Mouse (Mus musculus): Measurements from ENCODE around the gene Klc2. TPM values are rescaled to one million over a fixed set of nuclear protein-coding genes. Genes with fewer than 3 reads are reported as not detected.

Gene Klc2
- polyA plus RNA-seq, 1 experiment: 234 TPM

- Histone ChIP-seq H3K27ac (ENCODE audit: insufficient read depth, low read length) (no peak overlapping the region), H3K4me1 (ENCODE audit: control insufficient read depth, insufficient read depth, low read length) (peaks cover 6% of the 10 kb centered on the region; the same call in 1 of the 2 replicates), H3K4me3 (ENCODE audit: insufficient read depth, low read length) (no peak overlapping the region)
- TF ChIP-seq CTCF (IDR thresholded peaks at IDR 0.05; ENCODE audit: extremely low read depth, insufficient read depth, low read length) (peak; percentile 17; the same call in 1 of the 2 replicates), POLR2A (IDR thresholded peaks at IDR 0.05; ENCODE audit: extremely low read depth, insufficient read depth, low read length) (no peak)
These were observed 10.1 kb downstream of the Klc2 start for GRCm38 (mm10) chr19:5108271-5108575.

- peaks cover 6% of the 10 kb centered on the region; the same call in 1 of the 2 replicates for H3K4me1 ChIP-seq (ENCODE audit: control insufficient read depth, insufficient read depth, low read length)
- H3K27ac ChIP-seq (ENCODE audit: insufficient read depth, low read length): no peak overlapping the region
- no peak for TF ChIP-seq CTCF (IDR thresholded peaks at IDR 0.05; ENCODE audit: extremely low read depth, insufficient read depth, low read length)
- no peak for TF ChIP-seq POLR2A (IDR thresholded peaks at IDR 0.05; ENCODE audit: extremely low read depth, insufficient read depth, low read length)
- H3K4me3 ChIP-seq (ENCODE audit: insufficient read depth, low read length): no peak overlapping the region
These were observed 10.6 kb downstream of the Klc2 start for GRCm38 (mm10) chr19:5107556-5108270.

- Histone ChIP-seq H3K27ac (ENCODE audit: insufficient read depth, low read length) (peak within 1 kb of the TSS; percentile 96), H3K4me3 (ENCODE audit: insufficient read depth, low read length) (peak within 1 kb of the TSS; percentile 73), H3K4me1 (ENCODE audit: control insufficient read depth, insufficient read depth, low read length) (peaks cover 6% of the 10 kb centered on the region; the same call in 1 of the 2 replicates)
- no peak; the same call in 1 of the 2 replicates for TF ChIP-seq POLR2A (IDR thresholded peaks at IDR 0.05; ENCODE audit: extremely low read depth, insufficient read depth, low read length)
- TF ChIP-seq CTCF (IDR thresholded peaks at IDR 0.05; ENCODE audit: extremely low read depth, insufficient read depth, low read length): no peak
These were observed 11.6 kb downstream of the Klc2 start, which contains the start of gene Rab1b for GRCm38 (mm10) chr19:5106731-5107191. Gene Rab1b (minus strand): TSS chr19:5107072.

GRCm38 (mm10) chr19:5106074-5106473 lies 12.3 kb downstream of the Klc2 start:
- Histone ChIP-seq H3K4me1 (ENCODE audit: control insufficient read depth, insufficient read depth, low read length) (peaks cover 6% of the 10 kb centered on the region; the same call in 1 of the 2 replicates), H3K4me3 (ENCODE audit: insufficient read depth, low read length) (peak overlapping the region; percentile 73), H3K27ac (ENCODE audit: insufficient read depth, low read length) (peak overlapping the region; percentile 96)
- TF ChIP-seq CTCF (IDR thresholded peaks at IDR 0.05; ENCODE audit: extremely low read depth, insufficient read depth, low read length): no peak
- no peak for TF ChIP-seq POLR2A (IDR thresholded peaks at IDR 0.05; ENCODE audit: extremely low read depth, insufficient read depth, low read length)

- H3K4me3 ChIP-seq (ENCODE audit: insufficient read depth, low read length): peak within 1 kb of the TSS; percentile 55
- 0 out of 2 replicates have a peak within 1 kb of the TSS, but pooled peaks have one; percentile 76 for H3K27ac ChIP-seq (ENCODE audit: insufficient read depth, low read length)
- H3K4me1 ChIP-seq (ENCODE audit: control insufficient read depth, insufficient read depth, low read length): peaks cover 2% of the 10 kb centered on the region; the same call in 1 of the 2 replicates
- TF ChIP-seq CTCF (IDR thresholded peaks at IDR 0.05; ENCODE audit: extremely low read depth, insufficient read depth, low read length) (no peak), POLR2A (IDR thresholded peaks at IDR 0.05; ENCODE audit: extremely low read depth, insufficient read depth, low read length) (peak; percentile 59)
These were observed 19.8 kb downstream of the Klc2 start, which contains the start of gene Cnih2 for GRCm38 (mm10) chr19:5098363-5099143. Gene Cnih2 (minus strand): TSS chr19:5098521.

GRCm38 (mm10) chr19:5097521-5098362 lies 20.6 kb downstream of the Klc2 start:
- Histone ChIP-seq H3K4me1 (ENCODE audit: control insufficient read depth, insufficient read depth, low read length) (peaks cover 2% of the 10 kb centered on the region; the same call in 1 of the 2 replicates), H3K27ac (ENCODE audit: insufficient read depth, low read length) (0 out of 2 replicates have a peak overlapping the region, but pooled peaks have one; percentile 76), H3K4me3 (ENCODE audit: insufficient read depth, low read length) (peak overlapping the region; percentile 55)
- TF ChIP-seq CTCF (IDR thresholded peaks at IDR 0.05; ENCODE audit: extremely low read depth, insufficient read depth, low read length): no peak
- no peak for TF ChIP-seq POLR2A (IDR thresholded peaks at IDR 0.05; ENCODE audit: extremely low read depth, insufficient read depth, low read length)

- H3K4me1 ChIP-seq (ENCODE audit: control insufficient read depth, insufficient read depth, low read length): peaks cover 2% of the 10 kb centered on the region; the same call in 1 of the 2 replicates
- H3K27ac ChIP-seq (ENCODE audit: insufficient read depth, low read length): peak overlapping the region; percentile 76
- peak overlapping the region; percentile 55 for H3K4me3 ChIP-seq (ENCODE audit: insufficient read depth, low read length)
- TF ChIP-seq POLR2A (IDR thresholded peaks at IDR 0.05; ENCODE audit: extremely low read depth, insufficient read depth, low read length) (peak; percentile 8; the same call in 1 of the 2 replicates), CTCF (IDR thresholded peaks at IDR 0.05; ENCODE audit: extremely low read depth, insufficient read depth, low read length) (no peak)
These were observed 22.4 kb downstream of the Klc2 start for GRCm38 (mm10) chr19:5095887-5096474.

GRCm38 (mm10) chr19:5094746-5095417 lies 23.5 kb downstream of the Klc2 start:
- Histone ChIP-seq H3K27ac (ENCODE audit: insufficient read depth, low read length) (peak overlapping the region; percentile 11; the same call in 1 of the 2 replicates), H3K4me3 (ENCODE audit: insufficient read depth, low read length) (peak overlapping the region; percentile 55), H3K4me1 (ENCODE audit: control insufficient read depth, insufficient read depth, low read length) (peaks cover 2% of the 10 kb centered on the region; the same call in 1 of the 2 replicates)
- no peak; the same call in 1 of the 2 replicates for TF ChIP-seq POLR2A (IDR thresholded peaks at IDR 0.05; ENCODE audit: extremely low read depth, insufficient read depth, low read length)
- TF ChIP-seq CTCF (IDR thresholded peaks at IDR 0.05; ENCODE audit: extremely low read depth, insufficient read depth, low read length): no peak

Measured in cortical plate, adult 2 months (tissue).